Mouse (Mus musculus) brain, embryonic 14.5 days (tissue): Measurements from ENCODE around the gene Defb29.

Experiments
- CTCF ChIP-seq: fragments of 200-500 bp; IDR thresholded peaks from 2 replicates; pipeline ENCODE4 v1.5.1; 2012; ENCODE audit warnings: inconsistent platforms, mild to moderate bottlenecking, moderate library complexity, borderline replicate concordance; ENCODE audit not compliant: insufficient read depth, insufficient read length; ENCODE audit errors: extremely low read depth
- POLR2A ChIP-seq: fragments of 200-500 bp; IDR thresholded peaks from 2 replicates; pipeline ENCODE4 v1.6.1; 2012; ENCODE audit warnings: mild to moderate bottlenecking, inconsistent platforms, borderline replicate concordance; ENCODE audit not compliant: poor library complexity, insufficient read depth, insufficient read length, severe bottlenecking; ENCODE audit errors: extremely low read depth

DNA sequence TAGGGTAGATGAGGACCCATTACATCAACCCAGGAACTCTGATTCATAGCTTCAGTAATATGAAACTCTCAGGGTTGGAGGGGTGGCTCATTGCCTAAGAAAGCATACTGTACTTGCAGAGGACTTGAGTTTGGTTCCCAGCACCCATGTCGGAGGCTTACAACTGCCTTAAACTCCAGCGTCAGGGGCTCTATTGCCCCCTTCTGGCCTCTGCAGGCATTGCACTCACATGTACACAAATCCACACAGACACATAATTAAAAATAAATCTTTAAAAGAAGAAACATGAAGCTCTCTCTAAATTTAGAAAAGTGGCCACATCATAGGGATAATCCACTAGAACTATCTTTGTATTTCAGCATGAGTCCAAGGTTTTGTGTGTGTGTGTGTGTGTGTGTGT, 3.0 kb upstream of the Defb29 start:
- TF ChIP-seq CTCF: 0 out of 2 replicates have a peak, but pooled peaks have one; percentile 16
- no peak for TF ChIP-seq POLR2A
